Mouse (Mus musculus): ENCODE data around the gene Nrl. TPM values are rescaled to one million over a fixed set of nuclear protein-coding genes. Genes with fewer than 3 reads are reported as not detected.

Nrl gene
- polyA plus RNA-seq, 1 experiment from 2014 or later, result not detected

GRCm38 (mm10) chr14:55542268-55542667, 17.5 kb upstream of the Nrl start:
- H3K4me1 ChIP-seq (ENCODE audit: control insufficient read depth, insufficient read depth, low read length), result peaks cover 9% of the 10 kb centered on the region; the same call in 1 of the 2 replicates
- no peaks in the 10 kb centered on the region for H3K27me3 ChIP-seq (ENCODE audit: control insufficient read depth, insufficient read depth, low read length)
- no peaks in the 10 kb centered on the region; the same call in 1 of the 2 replicates for H3K36me3 ChIP-seq (ENCODE audit: control insufficient read depth, insufficient read depth, low read length)
- WGBS, result 95% methylated on average over 12 of the region's 12 CpGs
- no peak overlapping the region for H3K4me3 ChIP-seq (ENCODE audit: low read depth, low read length)
- H3K9me3 ChIP-seq (ENCODE audit: control insufficient read depth, low read length), result no peaks in the 10 kb centered on the region
- ATAC-seq (ENCODE audit: low FRiP score) (no peak), DNase-seq (ENCODE audit: low spot score, missing footprints) (no peak)
- no peak overlapping the region for H3K27ac ChIP-seq (ENCODE audit: low read depth, low read length)
- H3K4me2 ChIP-seq, result no peak overlapping the region
- H3K9ac ChIP-seq (ENCODE audit: low read length), result no peak overlapping the region

DNA sequence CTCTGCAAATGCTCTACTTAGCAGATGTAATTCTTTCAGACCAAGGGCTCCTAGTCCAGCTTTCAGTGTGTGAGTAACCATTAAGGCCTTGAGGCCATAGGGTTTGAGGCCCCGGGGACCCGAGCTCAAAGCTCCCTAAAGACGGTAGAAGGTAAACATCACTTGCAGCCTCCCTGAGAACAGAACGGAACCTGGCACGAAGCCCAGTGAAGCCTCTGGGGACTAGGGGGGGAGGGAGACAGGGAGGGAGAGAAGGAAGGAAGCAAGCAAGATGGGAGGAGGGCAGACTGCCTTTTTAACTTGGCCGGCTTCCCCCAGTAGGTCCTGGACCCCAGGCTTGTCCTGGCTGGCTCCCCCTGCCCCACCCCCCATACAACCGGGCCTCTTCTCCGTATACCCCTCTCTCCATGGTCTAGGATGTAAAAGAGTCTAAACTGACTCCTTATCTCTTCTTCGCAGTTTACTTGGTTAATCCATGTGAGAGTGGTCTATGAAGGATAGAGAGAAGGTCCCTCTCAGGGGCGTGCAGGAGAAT, 16.1 kb upstream of the Nrl start:
- peak overlapping the region; percentile 54 for H3K4me2 ChIP-seq
- peaks cover 9% of the 10 kb centered on the region; the same call in 1 of the 2 replicates for H3K4me1 ChIP-seq (ENCODE audit: control insufficient read depth, insufficient read depth, low read length)
- H3K4me3 ChIP-seq (ENCODE audit: low read depth, low read length), result peak overlapping the region; percentile 31
- no peaks in the 10 kb centered on the region for H3K27me3 ChIP-seq (ENCODE audit: control insufficient read depth, insufficient read depth, low read length)
- H3K36me3 ChIP-seq (ENCODE audit: control insufficient read depth, insufficient read depth, low read length), result no peaks in the 10 kb centered on the region; the same call in 1 of the 2 replicates
- peak overlapping the region; percentile 43 for H3K9ac ChIP-seq (ENCODE audit: low read length)
- 0 out of 2 replicates have a peak overlapping the region, but pooled peaks have one; percentile 1 for H3K27ac ChIP-seq (ENCODE audit: low read depth, low read length)
- DNase-seq (ENCODE audit: low spot score, missing footprints) (peak; percentile 92), ATAC-seq (ENCODE audit: low FRiP score) (peak; percentile 4; the same call in 1 of the 2 replicates)
- no peaks in the 10 kb centered on the region for H3K9me3 ChIP-seq (ENCODE audit: control insufficient read depth, low read length)
- 9% methylated on average over 10 of the region's 10 CpGs for WGBS

- Histone ChIP-seq H3K4me1 (ENCODE audit: control insufficient read depth, insufficient read depth, low read length) (peaks cover 9% of the 10 kb centered on the region; the same call in 1 of the 2 replicates), H3K27me3 (ENCODE audit: control insufficient read depth, insufficient read depth, low read length) (no peaks in the 10 kb centered on the region), H3K4me3 (ENCODE audit: low read depth, low read length) (peak within 1 kb of the TSS; percentile 31), H3K9ac (ENCODE audit: low read length) (peak within 1 kb of the TSS; percentile 43), H3K4me2 (peak within 1 kb of the TSS; percentile 54), H3K27ac (ENCODE audit: low read depth, low read length) (0 out of 2 replicates have a peak within 1 kb of the TSS, but pooled peaks have one; percentile 1), H3K9me3 (ENCODE audit: control insufficient read depth, low read length) (no peaks in the 10 kb centered on the region), H3K36me3 (ENCODE audit: control insufficient read depth, insufficient read depth, low read length) (no peaks in the 10 kb centered on the region; the same call in 1 of the 2 replicates)
- ATAC-seq (ENCODE audit: low FRiP score), result peak; percentile 89
- DNase-seq (ENCODE audit: low spot score, missing footprints), result peak; percentile 95
- WGBS, result under 1% methylated on average over 32 of the region's 32 CpGs
These were observed 15.4 kb upstream of the Nrl start, which contains the start of gene Pck2 for GRCm38 (mm10) chr14:55540067-55540786. Gene Pck2, plus strand, starts transcription at chr14:55540266.

DNA sequence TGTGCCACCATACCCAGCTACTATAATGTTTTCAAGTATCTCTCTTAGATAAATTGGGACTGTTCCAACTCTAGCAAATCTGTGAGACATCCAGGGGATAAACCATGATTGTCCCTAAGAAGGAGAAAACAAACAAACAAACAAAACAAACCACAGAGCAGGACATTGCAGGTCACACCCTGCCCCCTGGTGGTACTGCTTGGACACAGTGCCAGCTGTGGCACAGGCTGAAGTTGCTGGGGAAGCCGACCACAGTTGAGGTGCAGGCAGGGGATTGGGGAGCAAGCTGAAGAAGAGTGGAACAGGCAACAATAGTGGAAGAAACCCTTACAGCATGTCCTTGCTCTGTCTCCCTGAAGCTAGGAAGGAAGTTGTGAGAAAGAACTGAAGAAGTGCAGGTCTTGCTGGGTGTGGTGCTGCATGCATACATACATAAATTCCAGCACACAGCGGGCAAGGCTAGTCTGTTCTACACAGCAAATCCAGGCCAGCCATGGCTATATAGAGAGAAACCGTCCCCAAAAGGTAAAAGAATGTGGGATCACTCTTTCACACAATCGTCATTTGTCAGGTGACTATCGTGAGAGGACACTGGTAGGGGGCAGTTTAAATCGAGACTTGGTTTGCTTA, 11.4 kb upstream of the Nrl start:
- DNase-seq (ENCODE audit: low spot score, missing footprints) (no peak), ATAC-seq (ENCODE audit: low FRiP score) (no peak)
- 57% methylated on average over 6 of the region's 6 CpGs for WGBS
- Histone ChIP-seq H3K9me3 (ENCODE audit: control insufficient read depth, low read length) (no peaks in the 10 kb centered on the region), H3K9ac (ENCODE audit: low read length) (no peak overlapping the region), H3K27me3 (ENCODE audit: control insufficient read depth, insufficient read depth, low read length) (no peaks in the 10 kb centered on the region), H3K4me3 (ENCODE audit: low read depth, low read length) (no peak overlapping the region), H3K36me3 (ENCODE audit: control insufficient read depth, insufficient read depth, low read length) (no peaks in the 10 kb centered on the region), H3K4me2 (no peak overlapping the region), H3K27ac (ENCODE audit: low read depth, low read length) (no peak overlapping the region), H3K4me1 (ENCODE audit: control insufficient read depth, insufficient read depth, low read length) (peaks cover 8% of the 10 kb centered on the region; the same call in 1 of the 2 replicates)

DNA sequence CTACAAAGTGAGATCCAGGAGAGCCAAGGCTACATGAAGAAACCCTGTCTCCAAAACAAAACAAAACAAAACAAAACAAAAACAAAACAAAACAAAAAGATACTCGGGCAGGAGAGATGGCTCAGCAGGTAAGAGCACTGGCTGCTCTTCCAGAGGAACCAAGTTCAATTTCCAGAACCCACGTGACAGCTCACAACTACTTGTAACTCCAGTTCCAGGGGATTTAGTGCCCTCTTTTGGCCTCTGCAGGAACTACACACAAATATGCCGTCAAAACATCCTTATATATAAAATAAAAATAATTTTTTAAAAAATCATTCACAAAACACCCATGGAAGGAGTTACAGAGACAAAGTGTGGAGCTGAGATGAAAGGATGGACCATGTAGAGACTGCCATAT, 3.2 kb upstream of the Nrl start:
- H3K9ac ChIP-seq (ENCODE audit: low read length), result no peak overlapping the region
- H3K36me3 ChIP-seq (ENCODE audit: control insufficient read depth, insufficient read depth, low read length), result no peaks in the 10 kb centered on the region
- H3K27me3 ChIP-seq (ENCODE audit: control insufficient read depth, insufficient read depth, low read length), result no peaks in the 10 kb centered on the region
- H3K9me3 ChIP-seq (ENCODE audit: control insufficient read depth, low read length), result no peaks in the 10 kb centered on the region
- no peak overlapping the region for H3K4me2 ChIP-seq
- H3K4me3 ChIP-seq (ENCODE audit: low read depth, low read length), result no peak overlapping the region
- H3K27ac ChIP-seq (ENCODE audit: low read depth, low read length), result no peak overlapping the region
- ATAC-seq (ENCODE audit: low FRiP score) (no peak), DNase-seq (ENCODE audit: low spot score, missing footprints) (no peak)
- no peaks in the 10 kb centered on the region for H3K4me1 ChIP-seq (ENCODE audit: control insufficient read depth, insufficient read depth, low read length)
- WGBS, result 21% methylated on average over 3 of the region's 3 CpGs

GRCm38 (mm10) chr14:55526674-55527073, 1.9 kb upstream of the Nrl start:
- H3K27me3 ChIP-seq (ENCODE audit: control insufficient read depth, insufficient read depth, low read length), result peaks cover 4% of the 10 kb centered on the region; the same call in 1 of the 2 replicates
- no peak for DNase-seq (ENCODE audit: low spot score, missing footprints)
- H3K4me2 ChIP-seq, result no peak overlapping the region
- no peak for ATAC-seq (ENCODE audit: low FRiP score)
- H3K36me3 ChIP-seq (ENCODE audit: control insufficient read depth, insufficient read depth, low read length), result no peaks in the 10 kb centered on the region
- no peak overlapping the region for H3K27ac ChIP-seq (ENCODE audit: low read depth, low read length)
- no peaks in the 10 kb centered on the region for H3K4me1 ChIP-seq (ENCODE audit: control insufficient read depth, insufficient read depth, low read length)
- H3K4me3 ChIP-seq (ENCODE audit: low read depth, low read length), result no peak overlapping the region
- no peaks in the 10 kb centered on the region for H3K9me3 ChIP-seq (ENCODE audit: control insufficient read depth, low read length)
- 94% methylated on average over 2 of the region's 2 CpGs for WGBS
- no peak overlapping the region for H3K9ac ChIP-seq (ENCODE audit: low read length)

DNA sequence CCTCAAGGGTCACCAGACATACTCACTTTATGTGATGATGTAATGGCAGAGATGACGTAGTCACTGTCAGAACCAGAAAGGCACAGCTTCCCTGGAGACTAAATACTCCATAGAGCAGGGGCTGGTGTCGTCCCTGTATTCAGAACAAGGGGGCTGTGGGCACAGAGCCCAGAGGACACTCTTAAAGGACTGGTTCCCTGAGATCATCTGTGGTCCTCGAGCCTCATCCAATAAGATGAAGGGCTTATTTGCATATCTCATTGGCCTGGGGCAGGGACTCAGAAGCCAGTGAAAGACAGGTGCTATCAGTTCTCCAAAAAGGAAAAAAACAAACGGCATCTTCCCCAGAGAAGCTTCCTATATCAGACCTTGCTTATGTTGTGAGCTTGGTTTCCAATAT, 719 bp downstream of the Nrl start:
- no peak for DNase-seq (ENCODE audit: low spot score, missing footprints)
- peaks cover 4% of the 10 kb centered on the region; the same call in 1 of the 2 replicates for H3K27me3 ChIP-seq (ENCODE audit: control insufficient read depth, insufficient read depth, low read length)

GRCm38 (mm10) chr14:55520451-55521361, 4.1 kb downstream of the Nrl start:
- DNase-seq (ENCODE audit: low spot score, missing footprints), result peak; percentile 93
- Histone ChIP-seq H3K4me2 (peak overlapping the region; percentile 86), H3K36me3 (ENCODE audit: control insufficient read depth, insufficient read depth, low read length) (no peaks in the 10 kb centered on the region), H3K27me3 (ENCODE audit: control insufficient read depth, insufficient read depth, low read length) (peaks cover 4% of the 10 kb centered on the region; the same call in 1 of the 2 replicates), H3K9me3 (ENCODE audit: control insufficient read depth, low read length) (no peaks in the 10 kb centered on the region), H3K4me1 (ENCODE audit: control insufficient read depth, insufficient read depth, low read length) (peaks cover 5% of the 10 kb centered on the region; the same call in 1 of the 2 replicates), H3K9ac (ENCODE audit: low read length) (peak overlapping the region; percentile 43), H3K27ac (ENCODE audit: low read depth, low read length) (no peak overlapping the region), H3K4me3 (ENCODE audit: low read depth, low read length) (peak overlapping the region; percentile 42)
- peak; percentile 66 for ATAC-seq (ENCODE audit: low FRiP score)
- under 1% methylated on average over 61 of the region's 61 CpGs for WGBS

More for the DNA sequence above, 719 bp downstream of the Nrl start:
- ATAC-seq (ENCODE audit: low FRiP score), result no peak
- no peaks in the 10 kb centered on the region for H3K9me3 ChIP-seq (ENCODE audit: control insufficient read depth, low read length)
- H3K27ac ChIP-seq (ENCODE audit: low read depth, low read length), result no peak overlapping the region
- H3K4me3 ChIP-seq (ENCODE audit: low read depth, low read length), result no peak overlapping the region
- no peak overlapping the region for H3K4me2 ChIP-seq
- no peaks in the 10 kb centered on the region for H3K36me3 ChIP-seq (ENCODE audit: control insufficient read depth, insufficient read depth, low read length)
- 75% methylated on average over 4 of the region's 4 CpGs for WGBS
- no peak overlapping the region for H3K9ac ChIP-seq (ENCODE audit: low read length)
- H3K4me1 ChIP-seq (ENCODE audit: control insufficient read depth, insufficient read depth, low read length), result peaks cover 2% of the 10 kb centered on the region; the same call in 1 of the 2 replicates

All from midbrain, embryonic 11.5 days (tissue).